Mouse (Mus musculus): Measurements from ENCODE around the gene Zbed5. TPM values are rescaled to one million over a fixed set of nuclear protein-coding genes. Genes with fewer than 3 reads are reported as not detected.

Gene Zbed5
- polyA plus RNA-seq, 1 experiment: 12.9 TPM

- Histone ChIP-seq H3K9ac (ENCODE audit: low read depth, poor library complexity, severe bottlenecking) (no peak overlapping the region), H3K36me3 (ENCODE audit: control insufficient read depth, insufficient read depth, low read length, poor library complexity, severe bottlenecking) (peaks cover 22% of the 10 kb centered on the region), H3K27ac (ENCODE audit: insufficient read depth, low read length) (no peak overlapping the region), H3K27me3 (ENCODE audit: control insufficient read depth, insufficient read depth, low read length, poor library complexity, severe bottlenecking) (no peaks in the 10 kb centered on the region), H3K4me3 (ENCODE audit: low read depth, low read length) (no peak overlapping the region), H3K9me3 (replicated peaks; ENCODE audit: control insufficient read depth, insufficient read depth, low read length, poor library complexity, severe bottlenecking) (no peaks in the 10 kb centered on the region), H3K4me1 (ENCODE audit: control insufficient read depth, insufficient read depth, low read length) (no peaks in the 10 kb centered on the region)
- TF ChIP-seq CTCF (IDR thresholded peaks at IDR 0.05; ENCODE audit: low read depth, low read length): no peak
- TF ChIP-seq EP300 (IDR thresholded peaks at IDR 0.05; ENCODE audit: insufficient read depth, low read depth, low read length): no peak
- TF ChIP-seq POLR2A (IDR thresholded peaks at IDR 0.05; ENCODE audit: insufficient read depth, low read length): no peak
Observed at GRCm38 (mm10) chr5:129862325-129862724, 33.2 kb upstream of the Zbed5 start.

GRCm38 (mm10) chr5:129864467-129864866 is 31.1 kb upstream of the Zbed5 start:
- 0 out of 2 replicates have a peak, but pooled peaks have one; percentile 11 for TF ChIP-seq EP300 (IDR thresholded peaks at IDR 0.05; ENCODE audit: insufficient read depth, low read depth, low read length)
- no peak for TF ChIP-seq POLR2A (IDR thresholded peaks at IDR 0.05; ENCODE audit: insufficient read depth, low read length)
- TF ChIP-seq CTCF (IDR thresholded peaks at IDR 0.05; ENCODE audit: low read depth, low read length): peak; percentile 71
- peaks cover 8% of the 10 kb centered on the region for H3K36me3 ChIP-seq (ENCODE audit: control insufficient read depth, insufficient read depth, low read length, poor library complexity, severe bottlenecking)
- H3K9ac ChIP-seq (ENCODE audit: low read depth, poor library complexity, severe bottlenecking): peak overlapping the region; percentile 30; the same call in 1 of the 2 replicates
- peak overlapping the region; percentile 32 for H3K4me3 ChIP-seq (ENCODE audit: low read depth, low read length)
- H3K9me3 ChIP-seq (replicated peaks; ENCODE audit: control insufficient read depth, insufficient read depth, low read length, poor library complexity, severe bottlenecking): no peaks in the 10 kb centered on the region
- H3K27me3 ChIP-seq (ENCODE audit: control insufficient read depth, insufficient read depth, low read length, poor library complexity, severe bottlenecking): no peaks in the 10 kb centered on the region
- no peaks in the 10 kb centered on the region for H3K4me1 ChIP-seq (ENCODE audit: control insufficient read depth, insufficient read depth, low read length)
- peak overlapping the region; percentile 48; the same call in 1 of the 2 replicates for H3K27ac ChIP-seq (ENCODE audit: insufficient read depth, low read length)

- H3K9me3 ChIP-seq (replicated peaks; ENCODE audit: control insufficient read depth, insufficient read depth, low read length, poor library complexity, severe bottlenecking): no peaks in the 10 kb centered on the region
- TF ChIP-seq CTCF (IDR thresholded peaks at IDR 0.05; ENCODE audit: low read depth, low read length) (no peak), POLR2A (IDR thresholded peaks at IDR 0.05; ENCODE audit: insufficient read depth, low read length) (no peak), EP300 (IDR thresholded peaks at IDR 0.05; ENCODE audit: insufficient read depth, low read depth, low read length) (no peak)
- no peaks in the 10 kb centered on the region for H3K4me1 ChIP-seq (ENCODE audit: control insufficient read depth, insufficient read depth, low read length)
- H3K4me3 ChIP-seq (ENCODE audit: low read depth, low read length): peak overlapping the region; percentile 43
- H3K9ac ChIP-seq (ENCODE audit: low read depth, poor library complexity, severe bottlenecking): no peak overlapping the region
- peaks cover 3% of the 10 kb centered on the region; the same call in 1 of the 2 replicates for H3K36me3 ChIP-seq (ENCODE audit: control insufficient read depth, insufficient read depth, low read length, poor library complexity, severe bottlenecking)
- H3K27me3 ChIP-seq (ENCODE audit: control insufficient read depth, insufficient read depth, low read length, poor library complexity, severe bottlenecking): no peaks in the 10 kb centered on the region
- no peak overlapping the region for H3K27ac ChIP-seq (ENCODE audit: insufficient read depth, low read length)
Observed at GRCm38 (mm10) chr5:129865841-129866240, 29.7 kb upstream of the Zbed5 start.

- H3K36me3 ChIP-seq (ENCODE audit: control insufficient read depth, insufficient read depth, low read length, poor library complexity, severe bottlenecking): no peaks in the 10 kb centered on the region
- H3K4me1 ChIP-seq (ENCODE audit: control insufficient read depth, insufficient read depth, low read length): no peaks in the 10 kb centered on the region
- peak overlapping the region; percentile 32 for H3K4me3 ChIP-seq (ENCODE audit: low read depth, low read length)
- H3K27me3 ChIP-seq (ENCODE audit: control insufficient read depth, insufficient read depth, low read length, poor library complexity, severe bottlenecking): no peaks in the 10 kb centered on the region
- no peaks in the 10 kb centered on the region for H3K9me3 ChIP-seq (replicated peaks; ENCODE audit: control insufficient read depth, insufficient read depth, low read length, poor library complexity, severe bottlenecking)
- H3K9ac ChIP-seq (ENCODE audit: low read depth, poor library complexity, severe bottlenecking): no peak overlapping the region
- TF ChIP-seq CTCF (IDR thresholded peaks at IDR 0.05; ENCODE audit: low read depth, low read length): no peak
- TF ChIP-seq EP300 (IDR thresholded peaks at IDR 0.05; ENCODE audit: insufficient read depth, low read depth, low read length): no peak
- peak overlapping the region; percentile 26; the same call in 1 of the 2 replicates for H3K27ac ChIP-seq (ENCODE audit: insufficient read depth, low read length)
Observed at GRCm38 (mm10) chr5:129869238-129869995, 26.1 kb upstream of the Zbed5 start.

GRCm38 (mm10) chr5:129871238-129871637 is 24.3 kb upstream of the Zbed5 start:
- TF ChIP-seq EP300 (IDR thresholded peaks at IDR 0.05; ENCODE audit: insufficient read depth, low read depth, low read length): no peak
- Histone ChIP-seq H3K4me1 (ENCODE audit: control insufficient read depth, insufficient read depth, low read length) (no peaks in the 10 kb centered on the region), H3K36me3 (ENCODE audit: control insufficient read depth, insufficient read depth, low read length, poor library complexity, severe bottlenecking) (no peaks in the 10 kb centered on the region), H3K9ac (ENCODE audit: low read depth, poor library complexity, severe bottlenecking) (no peak overlapping the region), H3K27me3 (ENCODE audit: control insufficient read depth, insufficient read depth, low read length, poor library complexity, severe bottlenecking) (no peaks in the 10 kb centered on the region), H3K9me3 (replicated peaks; ENCODE audit: control insufficient read depth, insufficient read depth, low read length, poor library complexity, severe bottlenecking) (no peaks in the 10 kb centered on the region), H3K4me3 (ENCODE audit: low read depth, low read length) (no peak overlapping the region), H3K27ac (ENCODE audit: insufficient read depth, low read length) (no peak overlapping the region)

DNA sequence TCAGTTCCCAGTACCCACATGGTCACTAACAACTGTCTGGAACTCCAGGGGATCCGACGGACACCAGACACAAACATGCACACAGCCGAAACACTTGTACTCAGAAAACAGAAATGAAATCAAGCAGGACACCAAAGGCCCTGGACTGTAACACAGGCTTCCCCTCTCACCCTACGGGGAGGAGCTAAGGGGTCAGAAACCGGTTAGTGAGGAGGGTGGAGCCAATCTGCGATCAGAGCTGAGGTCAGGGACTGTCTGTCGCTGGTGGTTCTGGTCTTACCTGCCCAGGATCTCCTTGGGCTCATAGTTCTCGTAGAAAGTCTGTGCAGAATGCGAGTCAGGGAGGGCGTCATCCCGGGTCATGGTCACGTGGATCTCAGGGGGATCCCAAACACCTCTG is 21.6 kb upstream of the Zbed5 start:
- no peaks in the 10 kb centered on the region for H3K27me3 ChIP-seq (ENCODE audit: control insufficient read depth, insufficient read depth, low read length, poor library complexity, severe bottlenecking)
- H3K4me3 ChIP-seq (ENCODE audit: low read depth, low read length): peak overlapping the region; percentile 62

More for the DNA sequence above, 21.6 kb upstream of the Zbed5 start:
- H3K9ac ChIP-seq (ENCODE audit: low read depth, poor library complexity, severe bottlenecking): no peak overlapping the region
- no peaks in the 10 kb centered on the region for H3K9me3 ChIP-seq (replicated peaks; ENCODE audit: control insufficient read depth, insufficient read depth, low read length, poor library complexity, severe bottlenecking)
- no peaks in the 10 kb centered on the region for H3K36me3 ChIP-seq (ENCODE audit: control insufficient read depth, insufficient read depth, low read length, poor library complexity, severe bottlenecking)
- H3K27ac ChIP-seq (ENCODE audit: insufficient read depth, low read length): peak overlapping the region; percentile 30; the same call in 1 of the 2 replicates
- TF ChIP-seq EP300 (IDR thresholded peaks at IDR 0.05; ENCODE audit: insufficient read depth, low read depth, low read length) (no peak), POLR2A (IDR thresholded peaks at IDR 0.05; ENCODE audit: insufficient read depth, low read length) (peak; percentile 48), CTCF (IDR thresholded peaks at IDR 0.05; ENCODE audit: low read depth, low read length) (no peak)
- H3K4me1 ChIP-seq (ENCODE audit: control insufficient read depth, insufficient read depth, low read length): no peaks in the 10 kb centered on the region
